Mouse (Mus musculus) limb, embryonic 14.5 days (tissue): ENCODE results near the gene Pcsk6. TPM values are rescaled to one million over a fixed set of nuclear protein-coding genes. Genes with fewer than 3 reads are reported as not detected.

Experiments used
- ATAC-seq: fragments of 200-750 bp; cut with Nextera tagmentation; 2 replicates; pipeline ENCODE4 v1.8.0; 2017; ENCODE audit warnings: low read depth, moderate number of reproducible peaks, moderate TSS enrichment; ENCODE audit not compliant: low FRiP score
- DNase-seq: peaks from one replicate; pipeline ENCODE4 v3.0.0-alpha.2; 2015; ENCODE audit warnings: low spot score
- H3K27ac ChIP-seq: fragments of 300-500 bp; sonication (generic); replicated peaks from 2 replicates; pipeline ENCODE4 v1.5.1; 2014; ENCODE audit warnings: low read depth, mild to moderate bottlenecking, low read length, moderate library complexity, mixed read lengths
- H3K27me3 ChIP-seq: fragments of 300-500 bp; sonication (generic); 2 replicates; pipeline ENCODE4 v1.6.1; 2014; ENCODE audit warnings: low read length, mixed read lengths; ENCODE audit not compliant: control insufficient read depth, insufficient read depth
- H3K36me3 ChIP-seq: fragments of 300-500 bp; sonication (generic); 2 replicates; pipeline ENCODE4 v1.6.1; 2014; ENCODE audit warnings: mild to moderate bottlenecking, low read length, moderate library complexity, mixed read lengths; ENCODE audit not compliant: control insufficient read depth, insufficient read depth
- H3K4me1 ChIP-seq: fragments of 300-500 bp; sonication (generic); 2 replicates; pipeline ENCODE4 v1.6.1; 2014; ENCODE audit warnings: antibody characterized with exemption, low read length, mixed read lengths; ENCODE audit not compliant: control insufficient read depth, insufficient read depth
- H3K4me2 ChIP-seq: fragments of 300-500 bp; sonication (generic); replicated peaks from 2 replicates; pipeline ENCODE4 v1.6.1; 2014; ENCODE audit warnings: low read depth, mild to moderate bottlenecking, low read length, moderate library complexity; ENCODE audit not compliant: severe bottlenecking
- H3K4me3 ChIP-seq: fragments of 300-500 bp; sonication (generic); replicated peaks from 2 replicates; pipeline ENCODE4 v1.5.1; 2014; ENCODE audit warnings: low read length
- H3K9ac ChIP-seq: fragments of 300-500 bp; sonication (generic); 2 replicates; pipeline ENCODE4 v1.6.1; 2014; ENCODE audit warnings: mild to moderate bottlenecking, low read depth, low read length, moderate library complexity; ENCODE audit not compliant: severe bottlenecking
- H3K9me3 ChIP-seq: fragments of 300-500 bp; sonication (generic); 2 replicates; pipeline ENCODE4 v1.6.1; 2016; ENCODE audit warnings: low read length; ENCODE audit not compliant: control insufficient read depth
- POLR2A ChIP-seq: fragments of 200-500 bp; IDR thresholded peaks from 2 replicates; pipeline ENCODE4 v1.8.0; 2012; ENCODE audit warnings: inconsistent platforms, mild to moderate bottlenecking, moderate library complexity, borderline replicate concordance; ENCODE audit not compliant: insufficient read depth, insufficient read length; ENCODE audit errors: extremely low read depth
- WGBS: fragments of 180-500 bp; shearing (Covaris S2); extraction: QIAGEN DNeasy Blood & Tissue Kit; methylation state at CpG from one replicate; pipeline ENCODE4 v1.1.7; 2014; 5-methylcytosine and 5-hydroxymethylcytosine counted together
- polyA plus RNA-seq, 2 experiments: library from polyadenylated mRNA; depleted of rRNA in 1 of 2; stranded (reverse) in 1 of 2; unstranded in 1 of 2; fragments of >200 nt; fragmentation: Nextera tagmentation in 1 of 2; extraction: Ambion mirVana in 1 of 2; gene quantifications; 2 replicates each; pipeline versions ENCODE4 v1.2.1 to v1.2.3; 2012 to 2014

Gene Pcsk6
- polyA plus RNA-seq, 2 experiments: 15.2 to 34.1 TPM

DNA sequence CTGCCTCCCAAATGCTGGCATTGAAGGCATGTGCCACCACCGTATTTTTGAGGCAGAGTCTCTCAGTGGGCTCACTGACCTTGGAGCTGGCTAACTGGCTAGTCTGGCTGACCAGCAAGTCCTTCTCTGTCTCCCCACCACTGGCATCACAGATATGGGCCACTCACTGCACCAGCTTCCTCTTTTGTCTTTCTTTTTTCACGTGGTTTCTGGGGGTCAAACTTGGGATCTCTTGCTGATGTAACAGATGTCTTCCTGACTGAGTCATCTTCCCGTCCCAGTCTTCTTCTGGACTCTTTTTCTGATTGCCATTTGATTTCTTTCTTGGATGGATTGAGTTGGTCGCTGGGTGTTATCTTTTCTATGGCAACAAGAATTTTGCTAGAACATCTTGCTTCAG, 93.0 kb downstream of the Pcsk6 start:
- Histone ChIP-seq H3K4me2 (no peak overlapping the region), H3K36me3 (peaks cover 3% of the 10 kb centered on the region; the same call in 1 of the 2 replicates), H3K4me1 (peaks cover 4% of the 10 kb centered on the region; the same call in 1 of the 2 replicates), H3K4me3 (no peak overlapping the region), H3K27me3 (no peaks in the 10 kb centered on the region), H3K9ac (no peak overlapping the region), H3K9me3 (no peaks in the 10 kb centered on the region), H3K27ac (no peak overlapping the region)
- ATAC-seq: no peak
- WGBS: 80% methylated on average over 4 of the region's 4 CpGs
- no peak for DNase-seq
- no peak for TF ChIP-seq POLR2A

GRCm38 (mm10) chr7:65955304-65956220, 94.0 kb downstream of the Pcsk6 start:
- H3K27me3 ChIP-seq: no peaks in the 10 kb centered on the region
- H3K36me3 ChIP-seq: peaks cover 3% of the 10 kb centered on the region; the same call in 1 of the 2 replicates
- peaks cover 4% of the 10 kb centered on the region; the same call in 1 of the 2 replicates for H3K4me1 ChIP-seq
- H3K9ac ChIP-seq: no peak overlapping the region
- no peak overlapping the region for H3K4me2 ChIP-seq
- no peaks in the 10 kb centered on the region for H3K9me3 ChIP-seq
- no peak overlapping the region for H3K4me3 ChIP-seq
- no peak for TF ChIP-seq POLR2A
- WGBS: 30% methylated on average over 24 of the region's 24 CpGs
- DNase-seq (peak; percentile 62), ATAC-seq (peak; percentile 77)
- H3K27ac ChIP-seq: no peak overlapping the region

DNA sequence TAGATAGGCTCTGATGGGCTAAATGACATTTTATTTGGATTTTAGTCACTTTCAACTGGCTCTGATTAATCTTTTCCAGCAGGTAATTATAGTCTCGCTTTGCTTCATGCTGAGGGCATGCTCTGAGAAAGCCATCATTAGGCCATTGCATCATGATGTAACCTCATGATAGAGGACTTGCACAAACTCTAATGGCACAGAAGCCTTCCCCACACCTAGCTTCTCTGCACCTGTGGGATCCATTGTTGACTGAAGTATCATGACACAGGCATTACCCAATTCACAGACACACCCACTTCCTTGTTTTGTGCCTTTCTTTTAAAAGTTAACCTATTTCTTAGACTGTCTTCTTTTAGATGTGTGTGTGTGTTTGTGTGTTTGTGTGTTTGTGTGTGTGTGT, 95.7 kb downstream of the Pcsk6 start:
- DNase-seq (no peak), ATAC-seq (no peak)
- H3K4me3 ChIP-seq: no peak overlapping the region
- H3K36me3 ChIP-seq: peaks cover 3% of the 10 kb centered on the region; the same call in 1 of the 2 replicates
- no peaks in the 10 kb centered on the region for H3K27me3 ChIP-seq
- H3K9me3 ChIP-seq: no peaks in the 10 kb centered on the region
- no peak overlapping the region for H3K9ac ChIP-seq
- TF ChIP-seq POLR2A: no peak
- peaks cover 4% of the 10 kb centered on the region; the same call in 1 of the 2 replicates for H3K4me1 ChIP-seq
- no peak overlapping the region for H3K4me2 ChIP-seq
- H3K27ac ChIP-seq: no peak overlapping the region
- WGBS: 89% methylated on average over 1 of the region's 1 CpGs

GRCm38 (mm10) chr7:65958105-65958504, 96.6 kb downstream of the Pcsk6 start:
- 95% methylated on average over 5 of the region's 5 CpGs for WGBS

DNA sequence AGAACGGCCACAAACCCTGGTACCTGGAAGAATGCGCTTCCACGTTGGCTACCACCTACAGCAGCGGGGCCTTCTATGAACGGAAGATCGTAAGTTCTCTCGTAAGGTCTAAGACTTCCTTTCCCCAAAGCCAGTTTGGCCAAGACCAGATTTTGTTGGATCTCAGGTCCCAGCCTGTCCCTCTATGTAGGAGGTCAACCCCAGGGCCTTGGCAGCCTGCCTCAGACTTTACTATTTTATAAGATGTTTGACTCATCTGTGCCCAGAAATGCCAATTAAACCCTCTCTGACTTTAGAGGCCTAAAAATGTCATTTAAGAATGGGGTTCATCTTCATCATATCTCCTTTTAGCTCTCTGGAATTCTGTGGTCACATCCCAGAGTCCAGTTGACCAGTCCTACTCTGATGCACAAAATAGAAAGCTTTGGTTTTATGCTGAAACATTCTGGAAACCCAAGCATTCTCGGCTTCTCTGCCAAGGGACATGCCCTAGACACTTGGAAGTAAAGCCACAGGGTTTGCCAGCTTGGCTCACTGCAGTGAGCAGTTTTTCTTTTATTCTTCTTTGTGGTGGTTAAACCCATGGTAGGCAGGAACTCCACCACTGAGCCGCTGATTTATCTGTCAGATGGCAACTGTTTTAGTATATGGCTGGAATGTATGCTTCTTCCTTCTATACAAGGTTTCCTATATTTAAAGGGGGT, 97.8 kb downstream of the Pcsk6 start:
- H3K27me3 ChIP-seq: no peaks in the 10 kb centered on the region
- no peak overlapping the region for H3K4me2 ChIP-seq
- no peak for TF ChIP-seq POLR2A
- H3K4me3 ChIP-seq: no peak overlapping the region
- no peak overlapping the region for H3K27ac ChIP-seq
- no peak for DNase-seq
- 88% methylated on average over 9 of the region's 9 CpGs for WGBS
- H3K4me1 ChIP-seq: peaks cover 4% of the 10 kb centered on the region; the same call in 1 of the 2 replicates
- no peak overlapping the region for H3K9ac ChIP-seq
- no peak for ATAC-seq
- H3K9me3 ChIP-seq: no peaks in the 10 kb centered on the region; the same call in 1 of the 2 replicates
- 0 out of 2 replicates have a peak, but pooled peaks cover 4% of the 10 kb centered on the region for H3K36me3 ChIP-seq

More at GRCm38 (mm10) chr7:65958105-65958504, 96.6 kb downstream of the Pcsk6 start:
- Histone ChIP-seq H3K4me3 (no peak overlapping the region), H3K9ac (no peak overlapping the region), H3K4me1 (peaks cover 4% of the 10 kb centered on the region; the same call in 1 of the 2 replicates), H3K27ac (no peak overlapping the region), H3K36me3 (0 out of 2 replicates have a peak, but pooled peaks cover 4% of the 10 kb centered on the region), H3K27me3 (no peaks in the 10 kb centered on the region), H3K9me3 (no peaks in the 10 kb centered on the region), H3K4me2 (no peak overlapping the region)
- DNase-seq (no peak), ATAC-seq (no peak)
- TF ChIP-seq POLR2A: no peak
